9 mouse cellular contexts compared by ENCODE assay signal in the genomic region with DNA sequence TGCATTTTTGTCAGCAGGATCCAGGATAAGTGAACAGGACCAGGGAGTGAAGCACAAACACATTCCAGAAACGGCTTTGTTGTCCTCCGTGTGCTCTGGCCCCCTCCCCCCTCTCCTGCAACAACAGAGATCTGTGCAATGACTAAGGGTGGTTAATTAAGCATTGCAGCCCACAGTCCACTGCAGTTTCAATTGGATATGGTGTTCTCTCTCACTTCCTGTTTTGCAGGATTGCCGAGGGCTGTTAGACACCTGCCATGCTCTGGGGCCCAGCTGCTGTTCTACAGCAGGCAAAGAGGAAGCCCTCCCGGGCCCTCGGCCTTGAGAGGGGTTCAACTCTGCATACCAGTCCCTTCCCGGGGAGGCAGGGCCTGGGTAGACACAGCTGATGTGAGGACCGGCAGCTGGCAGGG.
DNase-seq lines count a peak whose midpoint lies in the region; ATAC-seq lines count a peak whose summit lies in the region.
"Had no signal": no experiment of that assay in that cellular context is flagged by ENCODE, and none has a peak within 500 bp of the region (broad histone marks: within the 10 kb centered on the region; RNA-seq: fewer than 3 reads in every experiment).

No protein-coding gene starts in this region.

- H3K27me3 ChIP-seq in limb, embryonic 13.5 days, result no peaks in the 10 kb centered on the region

- 6% methylated on average over 7 of the region's 7 CpGs for whole genome bisulfite sequencing in limb, embryonic 13.5 days

- 0 out of 2 replicates have a peak, but pooled peaks have one; percentile 40 for ATAC-seq in limb, embryonic 13.5 days (ENCODE audit: low FRiP score, low read depth)
- ATAC-seq in monocyte, adult 5-6 weeks (replicated peaks; ENCODE audit: insufficient number of reproducible peaks, low FRiP score, low TSS enrichment, poor library complexity, severe bottlenecking), result peak; percentile 92

- H3K9ac ChIP-seq in limb, embryonic 13.5 days, result no peak overlapping the region

- DNase-seq in ovary, adult 18-20 months (ENCODE audit: low spot score), result peak; percentile 43
- no peak for DNase-seq in ovary, postnatal 10 days (ENCODE audit: low spot score)
- DNase-seq in embryo, embryonic 10 days (ENCODE audit: low spot score), result peak; percentile 40
- DNase-seq in heart, postnatal 4 days, result peak; percentile 8
- DNase-seq in thymus, postnatal 10 days (ENCODE audit: low spot score in 2 of 2), result peak; percentile 84 to 86
- no peak for DNase-seq in cerebellum, adult 8-10 months

- no peak overlapping the region for H3K4me3 ChIP-seq in limb, embryonic 13.5 days
- H3K4me3 ChIP-seq: layer of hippocampus, adult 2 months had no signal

- no peaks in the 10 kb centered on the region for H3K9me3 ChIP-seq in limb, embryonic 13.5 days

- no peak overlapping the region for H3K27ac ChIP-seq in limb, embryonic 13.5 days
- H3K27ac ChIP-seq: layer of hippocampus, adult 2 months had no signal

- H3K4me1 ChIP-seq in limb, embryonic 13.5 days, result peaks cover 7% of the 10 kb centered on the region

- no peaks in the 10 kb centered on the region for H3K36me3 ChIP-seq in limb, embryonic 13.5 days

- H3K4me2 ChIP-seq in limb, embryonic 13.5 days (replicated peaks), result no peak overlapping the region

Comparison
In these comparisons a context has a peak if more than half of its experiments do, and no peak if none do; other contexts are left out.
1. DNase-seq: peak in ovary, adult 18-20 months (single experiment), embryo, embryonic 10 days (single experiment), heart, postnatal 4 days (single experiment) and thymus, postnatal 10 days (2 of 2); none in ovary, postnatal 10 days (single experiment) and cerebellum, adult 8-10 months (single experiment).